Mouse (Mus musculus) cerebellum, postnatal 25 days (tissue): Measurements from ENCODE around the gene Mipep.

Experiments
- DNase-seq, 2 experiments: peaks; one replicate each; pipeline ENCODE4 v3.0.0; 2021; ENCODE audit warnings: mixed read lengths in 2 of 2

Mipep gene

GRCm38 (mm10) chr14:60784427-60785315, at the start of gene Mipep:
Gene Mipep, plus strand, starts transcription at chr14:60784573.
- DNase-seq: peak; percentile 90 to 92

DNA sequence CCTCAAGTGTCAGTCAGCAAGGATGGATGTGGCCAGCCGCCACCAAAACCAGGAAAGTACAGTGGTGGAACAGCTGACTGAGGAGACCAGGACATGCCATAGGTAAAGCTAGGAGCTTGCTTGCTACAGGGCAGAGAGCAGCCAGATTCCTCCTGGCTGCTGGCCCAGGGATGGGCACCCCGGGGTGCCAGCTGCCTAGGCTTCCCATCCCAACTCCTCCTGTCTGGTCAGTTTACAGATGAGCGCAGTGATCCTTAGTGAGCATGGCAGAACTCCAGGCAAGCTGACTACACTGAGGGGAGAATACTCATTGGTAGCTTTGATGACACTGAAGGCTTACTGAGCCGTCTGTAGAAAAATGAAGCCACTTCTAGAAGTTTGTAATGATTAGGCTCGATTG, 49.2 kb upstream of the Mipep start:
- peak; percentile 47 to 65 for DNase-seq

DNA sequence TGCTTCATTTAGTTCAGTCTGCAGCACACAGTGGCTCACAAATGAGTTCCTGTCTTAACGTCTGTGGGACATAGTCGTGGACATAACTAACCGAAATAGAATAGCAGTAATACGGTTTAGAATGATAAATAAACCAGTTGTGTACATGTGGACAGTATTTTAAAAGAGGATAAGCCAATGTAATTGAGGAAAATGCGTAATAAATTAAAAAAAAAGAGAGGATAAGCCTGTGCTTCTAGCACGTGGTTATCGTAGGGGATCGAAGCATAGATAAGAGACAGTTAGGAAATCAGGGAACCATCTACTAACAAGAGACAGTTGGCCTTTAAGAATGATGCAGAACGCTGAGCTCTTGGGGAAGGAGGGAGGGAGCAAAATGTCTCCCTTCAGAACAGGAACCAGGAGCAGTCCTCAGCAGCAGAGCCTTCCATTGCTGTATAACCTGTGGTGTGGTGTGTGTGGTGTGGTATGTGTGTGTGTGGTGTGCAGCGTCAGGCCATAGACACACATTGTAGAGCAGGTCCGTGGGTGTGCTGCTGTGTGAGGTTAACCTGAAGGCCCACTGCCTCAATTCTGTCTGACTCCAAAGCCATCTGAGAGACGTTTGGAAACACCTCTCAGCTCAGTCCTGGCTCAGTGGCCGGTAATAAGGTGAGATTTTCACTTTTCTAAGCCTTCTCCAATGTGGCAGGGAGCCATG, 48.4 kb upstream of the Mipep start:
- DNase-seq: no peak

GRCm38 (mm10) chr14:60736591-60737192, 47.7 kb upstream of the Mipep start:
- DNase-seq: no peak

- DNase-seq: no peak
Observed at GRCm38 (mm10) chr14:60737202-60737611, 47.2 kb upstream of the Mipep start.

GRCm38 (mm10) chr14:60738434-60738938, 45.9 kb upstream of the Mipep start:
- DNase-seq: no peak

DNA sequence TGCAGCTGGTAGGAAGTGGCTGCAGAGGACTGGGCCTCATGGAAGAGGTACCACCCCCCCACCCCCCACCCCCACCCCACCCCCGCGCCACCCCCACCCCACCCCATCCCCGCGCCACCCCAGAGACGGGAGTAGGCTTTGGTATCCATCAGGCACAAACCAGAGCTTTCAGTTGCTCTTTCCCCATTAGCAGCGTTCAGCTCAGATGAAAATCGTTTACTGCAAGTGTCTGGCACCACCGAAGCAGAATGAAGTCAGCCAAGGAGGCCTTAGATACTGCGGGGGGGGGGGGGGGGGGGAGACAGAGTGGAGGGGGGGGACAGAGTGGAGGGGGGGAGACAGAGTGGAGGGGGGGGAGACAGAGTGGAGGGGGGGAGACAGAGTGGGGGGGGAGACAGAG, 45.2 kb upstream of the Mipep start:
- DNase-seq: no peak

DNA sequence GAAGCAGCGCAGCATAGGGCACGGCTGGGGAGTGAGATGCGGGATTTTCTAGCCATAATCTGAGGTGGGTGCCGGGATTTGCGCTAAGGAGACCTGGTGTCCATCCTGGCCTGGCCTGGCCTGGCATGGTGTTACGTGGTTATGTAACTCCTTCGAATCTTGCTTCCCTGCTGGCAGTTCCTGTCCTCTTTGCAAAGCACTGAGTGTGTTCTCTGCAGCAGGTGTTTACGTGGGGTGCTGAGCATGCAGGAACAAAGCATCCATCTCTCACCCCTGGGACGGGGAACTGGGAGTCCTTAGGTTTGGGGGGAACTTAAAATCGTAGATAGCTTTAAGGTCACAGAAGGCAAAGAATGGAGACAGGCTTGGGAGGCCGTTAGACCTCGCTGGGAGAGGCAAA, 44.8 kb upstream of the Mipep start:
- DNase-seq: peak; percentile 54 to 61

GRCm38 (mm10) chr14:60740507-60740906, 43.9 kb upstream of the Mipep start:
- DNase-seq: no peak

GRCm38 (mm10) chr14:60741033-60741432, 43.3 kb upstream of the Mipep start:
- DNase-seq: peak; percentile 44 to 50

- peak; percentile 83 to 89 for DNase-seq
Observed at GRCm38 (mm10) chr14:60741490-60741981, 42.8 kb upstream of the Mipep start.

GRCm38 (mm10) chr14:60743681-60744080, 40.7 kb upstream of the Mipep start:
- no peak for DNase-seq

- no peak for DNase-seq
Observed at GRCm38 (mm10) chr14:60745201-60745600, 39.2 kb upstream of the Mipep start.

GRCm38 (mm10) chr14:60746141-60746540, 38.2 kb upstream of the Mipep start:
- DNase-seq: no peak

DNA sequence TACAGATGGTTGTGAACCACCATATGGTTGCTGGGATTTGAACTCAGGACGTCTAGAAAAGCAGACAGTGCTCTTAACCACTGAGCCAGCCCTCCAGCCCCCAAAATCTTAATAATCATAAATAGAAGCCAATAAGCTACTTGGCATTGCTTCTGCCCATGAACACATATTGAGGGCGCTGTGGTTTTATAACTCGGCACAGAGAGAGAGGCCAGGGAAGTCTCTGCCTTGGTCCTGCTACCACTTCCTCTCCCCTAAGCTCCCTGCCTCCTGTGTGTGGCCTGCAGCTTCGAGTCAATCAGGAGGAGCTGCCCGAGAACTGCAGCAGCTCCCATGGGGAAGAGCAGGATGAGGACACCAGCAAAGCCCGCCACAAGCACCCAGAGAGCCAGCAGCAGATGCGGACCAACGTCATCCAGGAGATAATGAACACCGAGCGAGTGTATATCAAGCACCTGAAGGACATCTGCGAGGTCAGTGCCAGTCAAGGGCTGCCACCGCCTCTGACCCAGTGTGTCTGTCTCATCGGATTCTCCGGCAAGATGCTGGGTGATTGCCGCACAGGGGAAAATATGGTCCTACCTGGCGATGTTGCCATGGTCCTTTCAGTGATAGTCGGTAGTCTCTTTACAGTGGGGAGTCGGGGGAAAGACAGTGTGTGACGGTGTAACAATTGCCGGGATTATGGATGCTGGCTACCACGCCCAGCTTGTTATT, 37.1 kb upstream of the Mipep start:
- no peak for DNase-seq

GRCm38 (mm10) chr14:60749880-60750279, 34.5 kb upstream of the Mipep start:
- DNase-seq: no peak

- no peak for DNase-seq
Observed at GRCm38 (mm10) chr14:60751581-60751980, 32.8 kb upstream of the Mipep start.

- DNase-seq: peak in 1 of 2 experiments; percentile 58
Observed at GRCm38 (mm10) chr14:60752892-60753800, 31.2 kb upstream of the Mipep start.

GRCm38 (mm10) chr14:60753801-60754126, 30.6 kb upstream of the Mipep start:
- no peak for DNase-seq

DNA sequence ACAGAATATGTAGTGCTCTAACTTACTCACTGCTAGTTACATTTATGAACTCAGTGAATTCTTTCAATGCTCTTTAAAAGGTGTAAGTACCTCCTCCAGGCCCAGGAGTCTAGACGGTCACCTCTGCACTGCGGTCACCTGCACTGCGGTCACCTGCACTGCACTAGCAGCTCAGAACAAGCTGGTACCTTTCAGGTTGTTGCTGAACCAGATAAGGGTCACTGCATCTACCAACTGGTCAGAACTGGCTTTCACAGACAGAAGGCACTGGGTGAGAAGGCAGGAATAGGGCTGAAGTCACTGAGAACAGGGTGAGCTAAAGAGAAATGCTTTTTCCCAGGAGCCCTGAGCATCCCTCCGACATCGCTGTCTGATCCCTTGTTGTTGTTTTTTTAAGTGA, 29.7 kb upstream of the Mipep start:
- DNase-seq: no peak

DNA sequence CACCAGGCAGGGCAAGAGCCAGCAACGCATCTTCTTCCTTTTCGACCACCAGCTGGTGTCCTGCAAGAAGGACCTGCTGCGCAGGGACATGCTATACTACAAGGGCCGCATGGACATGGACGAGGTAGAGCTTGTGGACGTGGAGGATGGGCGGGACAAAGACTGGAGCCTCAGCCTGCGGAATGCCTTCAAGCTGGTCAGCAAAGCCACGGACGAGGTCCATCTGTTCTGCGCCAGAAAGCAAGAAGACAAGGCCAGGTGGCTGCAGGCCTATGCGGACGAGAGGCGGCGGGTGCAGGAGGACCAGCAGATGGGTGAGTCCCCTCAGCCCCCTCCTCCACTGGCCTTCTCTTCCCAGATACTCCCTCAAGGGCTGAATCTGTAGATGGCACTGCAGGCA, 28.1 kb upstream of the Mipep start:
- peak; percentile 76 to 82 for DNase-seq

- no peak for DNase-seq
Observed at GRCm38 (mm10) chr14:60757265-60757664, 27.1 kb upstream of the Mipep start.
